Mouse (Mus musculus): ENCODE measurements around the gene Tardbp.
A peak's percentile ranks its signal among the peaks of the same experiment; 100 is the strongest.

Gene Tardbp

GRCm38 (mm10) chr4:148600316-148600715, 26.5 kb downstream of the Tardbp start:
- DNase-seq = no peak

- DNase-seq = no peak
Measured at GRCm38 (mm10) chr4:148598826-148599225, 28.0 kb downstream of the Tardbp start.

- DNase-seq = no peak
Measured at GRCm38 (mm10) chr4:148596731-148597130, 30.1 kb downstream of the Tardbp start.

- DNase-seq = no peak
Measured at GRCm38 (mm10) chr4:148595916-148596315, 30.9 kb downstream of the Tardbp start.

- no peak for DNase-seq
Measured at GRCm38 (mm10) chr4:148593996-148594395, 32.8 kb downstream of the Tardbp start.

GRCm38 (mm10) chr4:148591637-148592380, 35.0 kb downstream of the Tardbp start:
- peak in 1 of 2 experiments; percentile 24 for DNase-seq

- DNase-seq = peak; percentile 94 to 95
Measured at GRCm38 (mm10) chr4:148591171-148591630, 35.6 kb downstream of the Tardbp start, which contains the start of gene Srm. Gene Srm (plus strand): TSS chr4:148591503.

GRCm38 (mm10) chr4:148590421-148591170, 36.2 kb downstream of the Tardbp start:
- DNase-seq = no peak

GRCm38 (mm10) chr4:148589565-148589964, 37.3 kb downstream of the Tardbp start:
- no peak for DNase-seq

GRCm38 (mm10) chr4:148588793-148589192, 38.0 kb downstream of the Tardbp start:
- no peak for DNase-seq

- DNase-seq = no peak
Measured at GRCm38 (mm10) chr4:148586648-148587047, 40.2 kb downstream of the Tardbp start.

GRCm38 (mm10) chr4:148583257-148583656, 43.6 kb downstream of the Tardbp start:
- DNase-seq = peak; percentile 13 to 17

- no peak for DNase-seq
Measured at GRCm38 (mm10) chr4:148581422-148581821, 45.4 kb downstream of the Tardbp start.

- no peak for DNase-seq
Measured at GRCm38 (mm10) chr4:148580765-148581164, 46.1 kb downstream of the Tardbp start.

GRCm38 (mm10) chr4:148573222-148573621, 53.6 kb downstream of the Tardbp start:
- no peak for DNase-seq

- no peak for DNase-seq
Measured at GRCm38 (mm10) chr4:148570693-148571295, 56.0 kb downstream of the Tardbp start.

GRCm38 (mm10) chr4:148570138-148570537, 56.7 kb downstream of the Tardbp start:
- no peak for DNase-seq

GRCm38 (mm10) chr4:148563595-148563994, 63.2 kb downstream of the Tardbp start:
- no peak for DNase-seq

- DNase-seq = no peak
Measured at GRCm38 (mm10) chr4:148562676-148563075, 64.1 kb downstream of the Tardbp start.
